Mouse (Mus musculus) stomach, embryonic 14.5 days (tissue): ENCODE results near the gene Gm5148. TPM values are rescaled to one million over a fixed set of nuclear protein-coding genes. Genes with fewer than 3 reads are reported as not detected.

Experiments used
- ATAC-seq: fragments of 200-750 bp; cut with Nextera tagmentation; 2 replicates; pipeline ENCODE4 v1.8.0; 2017; ENCODE audit warnings: low read depth, moderate TSS enrichment; ENCODE audit not compliant: insufficient number of reproducible peaks, insufficient read depth, low FRiP score
- H3K27ac ChIP-seq: fragments of 300-500 bp; sonication (generic); 2 replicates; pipeline ENCODE4 v1.5.1; 2014; ENCODE audit warnings: mild to moderate bottlenecking, low read length, moderate library complexity, mixed read lengths
- H3K27me3 ChIP-seq: fragments of 300-500 bp; sonication (generic); 2 replicates; pipeline ENCODE4 v1.6.1; 2014; ENCODE audit warnings: low read length, control low read depth, mixed read lengths; ENCODE audit not compliant: control insufficient read depth, insufficient read depth
- H3K36me3 ChIP-seq: fragments of 300-500 bp; sonication (generic); 2 replicates; pipeline ENCODE4 v1.6.1; 2014; ENCODE audit warnings: mild to moderate bottlenecking, control low read depth, low read length, moderate library complexity, mixed read lengths; ENCODE audit not compliant: control insufficient read depth, insufficient read depth
- H3K4me1 ChIP-seq: fragments of 300-500 bp; sonication (generic); 2 replicates; pipeline ENCODE4 v1.6.1; 2014; ENCODE audit warnings: low read length, control low read depth, mixed read lengths; ENCODE audit not compliant: control insufficient read depth, insufficient read depth
- H3K4me2 ChIP-seq: fragments of 300-500 bp; sonication (generic); replicated peaks from 2 replicates; pipeline ENCODE4 v1.6.1; 2014; ENCODE audit warnings: low read depth, low read length, control low read depth
- H3K4me3 ChIP-seq: fragments of 300-500 bp; sonication (generic); 2 replicates; pipeline ENCODE4 v1.5.1; 2014; ENCODE audit warnings: low read depth, low read length, control low read depth
- H3K9ac ChIP-seq: fragments of 300-500 bp; sonication (generic); replicated peaks from 2 replicates; pipeline ENCODE4 v1.6.1; 2014; ENCODE audit warnings: low read depth, mild to moderate bottlenecking, control low read depth, low read length, moderate library complexity, mixed read lengths
- H3K9me3 ChIP-seq: fragments of 300-500 bp; sonication (generic); 2 replicates; pipeline ENCODE4 v1.6.1; 2016; ENCODE audit warnings: low read depth, low read length, control low read depth; ENCODE audit not compliant: control insufficient read depth
- WGBS: fragments of 180-500 bp; shearing (Covaris S2); extraction: QIAGEN DNeasy Blood & Tissue Kit; methylation state at CpG from one replicate; pipeline ENCODE4 v1.1.7; 2014; 5-methylcytosine and 5-hydroxymethylcytosine counted together
- polyA plus RNA-seq: library from polyadenylated mRNA; unstranded; fragments of >200 nt; fragmentation: Nextera tagmentation; extraction: Ambion mirVana; gene quantifications from 2 replicates; pipeline ENCODE4 v1.2.1, GENCODE M21; 2014

The Gm5148 gene
- 7.7 and 8.7 TPM in 2 replicates for polyA plus RNA-seq

DNA sequence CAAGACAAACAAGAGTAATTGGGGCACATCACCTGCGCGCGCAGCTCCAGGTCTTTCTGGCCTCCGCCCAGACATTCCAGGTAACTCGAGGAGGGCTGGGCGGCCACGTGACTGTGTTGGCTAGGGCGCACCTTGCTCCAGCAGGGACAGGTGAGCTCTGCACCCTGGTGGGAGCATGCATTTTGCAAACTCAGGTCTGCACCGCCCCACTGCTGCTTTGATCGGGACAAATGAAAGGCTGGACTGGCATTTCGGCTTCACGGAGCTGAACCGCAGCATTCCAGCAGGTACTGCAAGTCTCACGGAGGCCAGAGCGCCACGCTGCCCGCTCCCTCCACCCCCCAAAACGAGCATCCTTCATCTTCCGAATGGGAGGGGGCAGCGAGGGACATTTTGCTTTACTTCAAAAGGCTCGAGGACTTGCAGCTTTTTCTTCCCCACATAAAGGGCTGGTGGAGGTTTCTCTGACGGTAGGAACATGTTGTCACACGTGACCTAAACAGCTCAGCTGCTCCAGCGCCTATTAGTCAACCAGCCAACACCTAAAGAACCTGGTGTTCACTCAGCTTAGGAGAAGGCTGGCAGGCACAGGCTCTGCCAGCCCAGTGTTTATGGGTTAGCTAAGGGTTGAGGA lies at the start of gene Gm5148:
Gene Gm5148 (minus strand): TSS at position 320 of the 634 bp plus-strand sequence.
- ATAC-seq, result peak; percentile 92
- peak within 1 kb of the TSS; percentile 14; the same call in 1 of the 2 replicates for H3K9ac ChIP-seq
- WGBS, result 3% methylated on average over 24 of the region's 24 CpGs

DNA sequence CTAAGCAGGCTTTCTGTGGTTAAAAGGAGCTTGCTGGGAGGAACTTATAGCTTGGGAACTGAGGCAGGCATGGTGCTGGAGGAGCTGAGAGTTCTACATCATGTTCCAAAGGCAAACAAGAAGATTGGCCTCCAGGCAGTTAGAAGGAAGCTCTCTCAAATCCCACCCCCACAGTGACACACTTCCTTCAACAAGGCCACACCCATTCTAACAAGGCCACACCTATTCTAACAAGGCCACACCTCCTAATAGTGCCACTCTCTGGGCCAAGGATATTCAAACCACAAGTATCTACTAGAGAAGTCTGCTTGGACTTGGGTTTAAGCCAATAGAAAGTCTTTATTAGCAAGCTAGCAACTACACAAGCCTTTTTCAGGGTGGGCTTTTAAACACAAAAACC lies 46.7 kb upstream of the Gm5148 start:
- Histone ChIP-seq H3K4me1 (peaks cover 30% of the 10 kb centered on the region), H3K4me3 (no peak overlapping the region), H3K36me3 (no peaks in the 10 kb centered on the region), H3K4me2 (no peak overlapping the region), H3K27me3 (no peaks in the 10 kb centered on the region), H3K9me3 (no peaks in the 10 kb centered on the region), H3K27ac (no peak overlapping the region), H3K9ac (no peak overlapping the region)
- ATAC-seq, result no peak

More for the DNA sequence above, at the start of gene Gm5148:
- Histone ChIP-seq H3K4me1 (peaks cover 20% of the 10 kb centered on the region; the same call in 1 of the 2 replicates), H3K27me3 (no peaks in the 10 kb centered on the region), H3K36me3 (no peaks in the 10 kb centered on the region), H3K9me3 (no peaks in the 10 kb centered on the region), H3K4me3 (peak within 1 kb of the TSS; percentile 28), H3K4me2 (peak within 1 kb of the TSS; percentile 60), H3K27ac (peak within 1 kb of the TSS; percentile 79)

DNA sequence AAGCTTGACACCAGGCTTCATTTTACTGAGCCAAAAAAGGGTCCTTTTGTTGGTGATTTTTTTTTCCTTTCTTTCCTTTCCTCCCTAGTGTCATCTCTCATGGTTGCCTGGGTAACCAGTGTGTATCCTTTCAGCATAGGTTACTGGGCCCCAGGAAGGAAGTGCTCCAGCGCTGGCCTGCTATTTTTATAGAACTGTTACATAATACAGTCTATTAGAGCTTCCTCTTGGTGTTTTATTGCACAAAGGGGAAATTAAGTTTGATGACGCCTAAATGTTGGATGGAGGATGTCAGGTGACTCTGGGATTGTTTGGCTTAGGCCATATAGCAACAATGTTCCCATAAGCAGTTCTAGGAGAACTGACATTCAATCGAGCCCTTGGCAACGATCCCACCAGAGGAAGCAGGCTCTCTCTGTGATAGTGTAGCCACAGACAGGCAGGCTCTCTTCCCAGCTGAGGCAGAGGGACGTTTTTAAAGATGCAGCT lies 45.0 kb upstream of the Gm5148 start:
- H3K9me3 ChIP-seq, result no peaks in the 10 kb centered on the region
- no peaks in the 10 kb centered on the region for H3K36me3 ChIP-seq
- no peaks in the 10 kb centered on the region for H3K27me3 ChIP-seq
- H3K9ac ChIP-seq, result no peak overlapping the region
- peaks cover 30% of the 10 kb centered on the region for H3K4me1 ChIP-seq
- peak overlapping the region; percentile 87; the same call in 1 of the 2 replicates for H3K27ac ChIP-seq
- no peak overlapping the region for H3K4me3 ChIP-seq
- no peak overlapping the region for H3K4me2 ChIP-seq
- ATAC-seq, result peak; percentile 73
- WGBS, result 18% methylated on average over 5 of the region's 5 CpGs

DNA sequence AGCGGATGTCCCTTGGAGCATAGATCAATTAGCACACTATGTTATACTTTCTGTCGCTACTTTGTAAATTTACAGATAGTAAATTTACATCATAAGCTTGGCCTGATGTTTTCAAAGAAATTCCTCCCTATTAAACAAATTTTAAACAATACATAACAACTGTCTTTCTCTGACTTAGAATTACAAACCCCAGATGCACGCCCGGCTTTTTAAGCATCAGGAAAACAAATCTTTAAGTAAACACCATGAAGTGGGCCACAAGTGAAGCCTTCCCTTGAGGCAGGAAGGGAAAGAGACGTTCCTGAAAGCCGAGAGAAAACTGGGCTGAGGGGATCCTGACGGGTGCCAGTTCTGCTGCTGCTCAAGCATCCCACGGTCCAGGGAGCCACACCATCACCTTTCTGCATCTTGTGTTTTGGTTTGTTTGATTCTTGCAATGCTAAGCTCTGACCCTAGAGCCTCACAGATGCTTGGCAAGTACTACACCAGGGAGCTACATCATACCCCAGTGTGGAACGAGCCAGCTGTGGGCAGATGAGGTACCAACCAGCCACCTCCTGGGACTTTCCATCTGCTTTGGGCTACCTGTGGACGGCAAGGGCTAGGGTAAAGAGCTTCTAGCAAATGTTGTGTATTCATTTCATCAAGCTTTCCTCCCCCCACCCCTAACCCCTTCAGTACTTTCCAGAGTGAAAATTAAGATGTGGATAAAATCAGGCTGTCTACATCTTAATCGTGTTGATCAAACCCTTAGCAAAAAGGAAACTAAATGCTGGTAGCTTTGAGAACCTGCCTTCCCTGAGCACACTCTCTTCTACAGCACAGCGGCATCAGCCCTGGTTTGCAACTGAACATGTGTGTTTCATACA lies 43.1 kb upstream of the Gm5148 start:
- Histone ChIP-seq H3K27me3 (no peaks in the 10 kb centered on the region), H3K4me3 (no peak overlapping the region), H3K36me3 (no peaks in the 10 kb centered on the region), H3K9me3 (no peaks in the 10 kb centered on the region), H3K4me1 (peaks cover 30% of the 10 kb centered on the region), H3K9ac (no peak overlapping the region), H3K27ac (peak overlapping the region; percentile 87), H3K4me2 (0 out of 2 replicates have a peak overlapping the region, but pooled peaks have one; percentile 6)
- WGBS, result 33% methylated on average over 12 of the region's 12 CpGs
- 0 out of 2 replicates have a peak, but pooled peaks have one; percentile 42 for ATAC-seq

DNA sequence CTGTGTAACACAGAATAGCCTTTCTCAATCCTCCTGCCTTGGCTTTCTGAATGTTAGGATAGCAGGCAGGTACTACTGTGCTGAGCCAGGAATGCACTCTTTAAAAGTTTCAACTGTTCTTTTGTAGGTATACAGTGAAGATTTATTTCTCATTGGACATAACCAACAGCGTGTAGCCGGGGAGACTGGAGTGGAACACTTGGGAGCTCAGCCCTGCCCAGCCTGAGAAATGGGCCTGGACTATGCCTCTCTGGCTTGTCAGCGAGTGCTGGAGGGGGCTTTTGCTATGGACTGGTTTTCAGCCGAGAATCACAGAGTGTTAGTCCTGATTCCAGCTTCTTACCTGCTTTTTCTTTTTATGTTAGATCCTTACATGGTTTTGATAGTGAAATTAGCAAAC lies 42.3 kb upstream of the Gm5148 start:
- no peak for ATAC-seq
- H3K4me3 ChIP-seq, result no peak overlapping the region
- no peaks in the 10 kb centered on the region for H3K36me3 ChIP-seq
- WGBS, result 19% methylated on average over 4 of the region's 4 CpGs
- H3K4me2 ChIP-seq, result no peak overlapping the region
- H3K4me1 ChIP-seq, result peaks cover 30% of the 10 kb centered on the region
- H3K9ac ChIP-seq, result no peak overlapping the region
- peak overlapping the region; percentile 84; the same call in 1 of the 2 replicates for H3K27ac ChIP-seq
- no peaks in the 10 kb centered on the region for H3K27me3 ChIP-seq
- no peaks in the 10 kb centered on the region for H3K9me3 ChIP-seq

DNA sequence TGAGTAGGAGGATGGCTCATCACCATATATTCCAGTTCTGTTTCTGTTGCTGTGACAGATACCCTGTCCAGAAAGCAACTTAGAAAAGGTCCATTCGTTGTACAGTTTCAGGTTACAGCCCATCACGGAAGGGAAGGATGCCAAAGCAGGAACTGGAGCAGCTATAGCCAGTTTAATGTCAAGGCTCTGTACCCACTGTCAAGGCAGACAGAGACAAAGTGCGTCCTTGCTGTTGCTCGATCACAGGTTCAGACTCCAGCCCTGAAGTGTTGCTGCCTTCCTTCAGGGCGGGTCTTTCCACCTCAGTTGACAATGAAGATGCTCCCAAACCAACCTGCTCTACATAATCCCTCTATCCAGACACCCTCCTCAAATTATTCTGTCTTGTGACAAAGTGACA lies 41.7 kb upstream of the Gm5148 start:
- no peak overlapping the region for H3K4me2 ChIP-seq
- WGBS, result 57% methylated on average over 5 of the region's 5 CpGs
- no peak overlapping the region for H3K9ac ChIP-seq
- ATAC-seq, result no peak
- no peak overlapping the region for H3K4me3 ChIP-seq
- H3K9me3 ChIP-seq, result no peaks in the 10 kb centered on the region
- H3K27me3 ChIP-seq, result no peaks in the 10 kb centered on the region
- no peaks in the 10 kb centered on the region for H3K36me3 ChIP-seq
- H3K4me1 ChIP-seq, result peaks cover 30% of the 10 kb centered on the region
- peak overlapping the region; percentile 84; the same call in 1 of the 2 replicates for H3K27ac ChIP-seq

DNA sequence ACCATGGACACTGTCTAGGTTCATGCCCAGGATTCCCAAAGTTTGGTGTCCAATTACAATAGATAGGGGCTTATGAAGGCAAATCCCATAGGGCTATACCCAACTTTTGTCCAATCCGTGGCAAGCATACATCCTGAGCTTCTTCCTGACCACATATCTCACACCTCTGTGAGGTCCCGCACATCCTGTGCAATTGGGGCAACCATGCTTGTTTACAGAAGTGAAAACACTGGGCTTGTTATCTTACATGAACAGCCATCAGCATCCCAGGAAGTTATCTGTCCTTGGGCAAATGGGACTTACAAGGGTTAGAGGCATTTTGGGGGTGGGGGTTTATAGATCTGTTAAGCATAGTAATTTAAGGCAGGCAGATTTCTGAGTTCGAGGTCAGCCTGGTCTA lies 41.0 kb upstream of the Gm5148 start:
- Histone ChIP-seq H3K36me3 (no peaks in the 10 kb centered on the region), H3K27me3 (no peaks in the 10 kb centered on the region), H3K4me2 (no peak overlapping the region), H3K9me3 (no peaks in the 10 kb centered on the region), H3K4me3 (no peak overlapping the region), H3K9ac (no peak overlapping the region), H3K27ac (no peak overlapping the region), H3K4me1 (peaks cover 30% of the 10 kb centered on the region)
- 88% methylated on average over 3 of the region's 3 CpGs for WGBS
- no peak for ATAC-seq

DNA sequence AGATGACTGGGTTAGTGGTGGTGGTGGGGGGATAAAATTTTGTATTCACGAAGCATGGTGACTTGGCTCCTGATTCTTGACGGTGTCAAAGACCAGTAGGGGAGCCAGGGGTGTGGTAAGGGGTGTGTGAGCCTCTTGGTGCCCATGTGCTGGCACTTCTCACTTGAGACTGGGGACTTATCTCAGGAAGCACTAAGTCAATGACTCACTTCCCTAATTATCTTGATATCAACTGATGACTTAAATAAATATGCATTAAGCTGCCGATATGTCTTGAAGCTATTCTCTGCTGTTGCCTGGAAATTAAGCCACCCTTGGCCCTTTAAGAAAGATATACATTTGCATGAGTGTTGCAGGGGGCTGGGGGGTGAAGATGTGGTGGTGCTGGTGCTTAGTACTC lies 38.0 kb upstream of the Gm5148 start:
- 82% methylated on average over 3 of the region's 3 CpGs for WGBS
- Histone ChIP-seq H3K36me3 (no peaks in the 10 kb centered on the region), H3K9me3 (no peaks in the 10 kb centered on the region), H3K4me3 (no peak overlapping the region), H3K4me1 (peaks cover 22% of the 10 kb centered on the region), H3K27ac (no peak overlapping the region), H3K4me2 (no peak overlapping the region), H3K9ac (no peak overlapping the region), H3K27me3 (no peaks in the 10 kb centered on the region)
- no peak for ATAC-seq
